Mouse (Mus musculus): ENCODE results near the gene Ephb1. TPM values are rescaled to one million over a fixed set of nuclear protein-coding genes. Genes with fewer than 3 reads are reported as not detected.

Gene Ephb1
- total RNA-seq, 1 experiment from 2014 or later, result 2.9 TPM

DNA sequence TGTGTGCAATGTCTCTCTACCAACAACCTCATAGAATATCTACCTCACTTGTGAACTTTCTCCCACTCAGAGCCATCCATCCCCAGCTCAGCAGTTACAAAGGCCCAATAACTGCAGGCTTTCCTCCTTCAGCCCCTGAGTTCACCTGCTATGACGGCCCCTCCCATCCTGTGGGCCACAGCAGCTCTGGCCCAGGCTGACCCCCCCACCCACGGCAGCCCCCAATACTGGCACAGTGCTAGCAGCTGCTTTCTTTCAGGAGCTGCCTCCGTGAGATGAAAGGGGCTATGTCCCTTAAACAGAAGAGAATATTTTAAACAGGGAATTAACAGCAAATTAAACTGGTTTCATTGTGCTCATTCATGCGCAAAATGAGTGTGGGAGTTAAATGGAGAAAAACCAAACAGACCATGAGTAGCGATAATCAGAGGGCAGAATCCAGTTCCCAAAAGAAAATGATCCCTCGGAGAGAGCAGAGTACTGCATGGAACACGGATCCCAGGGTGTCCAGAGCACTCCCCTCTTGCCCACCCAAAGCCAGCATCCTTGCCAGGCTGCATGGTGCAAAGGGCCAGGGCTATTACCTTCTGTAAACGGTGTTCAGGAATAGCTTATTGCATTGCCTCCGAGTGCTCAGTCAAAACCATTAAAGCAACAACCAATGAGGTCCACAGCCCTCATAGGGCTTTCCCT lies 105.2 kb downstream of the Ephb1 start:
- DNase-seq, result no peak

- DNase-seq, result no peak
Measured at GRCm38 (mm10) chr9:102245551-102245950, 108.9 kb downstream of the Ephb1 start.

GRCm38 (mm10) chr9:102243296-102243695 lies 111.2 kb downstream of the Ephb1 start:
- no peak for DNase-seq

GRCm38 (mm10) chr9:102241546-102241945 lies 112.9 kb downstream of the Ephb1 start:
- no peak for DNase-seq

- DNase-seq, result no peak
Measured at GRCm38 (mm10) chr9:102240215-102240614, 114.3 kb downstream of the Ephb1 start.

DNA sequence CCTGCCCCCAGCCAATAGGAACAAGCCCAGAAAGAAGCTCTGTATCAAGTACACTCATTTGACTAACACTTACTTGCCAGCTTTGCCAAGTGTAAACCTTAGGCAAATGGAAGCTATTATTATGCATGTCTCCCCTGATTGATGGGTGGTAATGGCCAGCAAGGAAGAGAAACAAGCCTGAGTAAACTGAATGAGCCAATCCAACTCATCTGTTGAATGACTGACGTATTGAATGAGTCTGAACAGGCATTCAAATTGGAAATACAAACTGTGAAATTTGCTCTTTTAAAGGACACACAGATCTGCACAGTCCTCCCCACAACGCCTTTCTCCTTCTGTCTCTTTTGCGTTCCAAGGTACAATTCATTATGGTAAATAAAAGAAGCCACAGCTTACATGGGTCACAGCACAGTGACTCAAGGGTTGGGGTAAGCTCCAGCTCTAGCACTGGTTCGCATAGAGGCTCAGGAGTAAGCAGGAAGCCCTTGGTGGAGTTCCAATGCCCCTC lies 119.0 kb downstream of the Ephb1 start:
- no peak for DNase-seq

DNA sequence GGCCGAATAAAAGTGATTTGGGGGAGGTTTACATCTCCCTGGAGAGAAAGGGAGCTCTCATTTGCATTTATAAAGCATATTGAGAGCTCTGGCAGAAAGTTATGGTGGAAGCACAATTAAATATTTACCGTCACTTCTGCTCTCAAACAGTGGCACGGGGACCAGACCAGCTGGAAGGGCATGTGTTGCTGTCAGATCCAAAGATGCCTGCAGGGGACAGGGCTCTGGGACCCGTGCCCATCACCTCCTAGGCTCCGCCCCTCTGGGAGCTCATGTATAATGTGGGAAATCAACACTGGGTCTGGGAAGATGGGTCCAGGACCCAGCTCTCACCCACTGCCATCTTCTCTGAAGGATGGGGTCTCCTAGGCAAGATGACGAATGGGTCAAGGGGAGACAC lies 123.2 kb downstream of the Ephb1 start:
- DNase-seq, result no peak

GRCm38 (mm10) chr9:102216746-102217566 lies 137.5 kb downstream of the Ephb1 start:
- DNase-seq, result peak; percentile 11

DNA sequence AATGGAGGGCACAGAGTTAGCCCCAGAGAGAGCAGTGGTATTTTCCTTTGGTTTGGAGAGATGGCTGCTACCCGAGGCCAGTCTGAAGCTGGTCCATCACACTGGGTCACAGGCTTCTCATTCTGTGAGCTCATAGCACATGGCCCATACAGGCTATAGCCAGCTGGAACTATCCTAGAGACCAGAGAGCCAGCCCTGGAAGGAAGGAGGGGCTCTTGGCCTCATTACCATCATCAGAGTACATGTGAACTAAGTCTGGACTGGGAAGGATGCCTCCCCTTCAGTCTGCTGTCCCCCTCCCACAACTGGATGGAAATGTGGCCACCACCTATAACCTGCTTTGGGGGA lies 142.5 kb downstream of the Ephb1 start:
- DNase-seq, result no peak

GRCm38 (mm10) chr9:102211296-102212035 lies 143.0 kb downstream of the Ephb1 start:
- no peak for DNase-seq

- DNase-seq, result no peak
Measured at GRCm38 (mm10) chr9:102205518-102205917, 149.0 kb downstream of the Ephb1 start.

- no peak for DNase-seq
Measured at GRCm38 (mm10) chr9:102201867-102202266, 152.6 kb downstream of the Ephb1 start.

- DNase-seq, result peak; percentile 40
Measured at GRCm38 (mm10) chr9:102196856-102197255, 157.6 kb downstream of the Ephb1 start.

DNA sequence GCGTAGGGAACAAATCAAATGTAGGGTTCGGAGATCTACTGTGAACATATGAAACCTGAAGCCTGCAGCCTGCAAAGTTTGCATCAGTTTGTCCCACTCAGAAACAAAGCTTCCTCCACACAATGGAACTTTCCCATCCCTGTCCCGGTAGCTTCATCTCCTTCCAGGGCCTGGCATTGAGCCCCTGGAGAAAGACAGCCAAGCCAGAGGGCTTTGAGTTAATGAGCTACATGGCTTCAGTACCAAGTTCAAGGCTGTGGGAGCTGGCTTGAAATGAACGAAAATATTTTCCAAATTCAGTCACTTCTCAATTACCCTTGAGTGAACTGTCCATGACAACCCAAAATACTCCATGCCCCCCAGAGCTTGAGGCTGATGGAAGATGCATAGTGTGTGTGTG lies 160.4 kb downstream of the Ephb1 start:
- DNase-seq, result peak; percentile 40

GRCm38 (mm10) chr9:102192724-102193685 lies 161.5 kb downstream of the Ephb1 start:
- no peak for DNase-seq

DNA sequence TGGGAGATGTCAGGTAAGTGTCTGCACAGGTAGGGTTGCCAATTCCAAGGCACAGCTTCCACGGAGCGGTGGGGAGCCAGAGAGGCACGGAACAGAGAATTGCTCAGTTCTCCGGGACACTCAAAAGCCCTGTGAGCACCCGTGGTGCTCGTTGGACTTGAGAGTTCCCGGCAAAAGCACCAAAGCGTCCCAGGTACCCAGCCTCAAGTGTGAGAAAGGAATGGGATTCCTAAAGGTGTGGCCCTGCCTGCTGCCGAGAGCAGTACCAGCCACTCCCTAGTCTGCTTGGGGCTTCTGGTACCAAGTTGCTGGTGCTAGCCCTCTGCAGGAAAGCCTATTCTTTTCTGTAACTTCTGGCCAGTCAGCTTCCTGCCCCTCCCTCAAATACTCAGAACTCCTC lies 164.4 kb downstream of the Ephb1 start:
- no peak for DNase-seq

- peak; percentile 86 for DNase-seq
Measured at GRCm38 (mm10) chr9:102189406-102189805, 165.1 kb downstream of the Ephb1 start.

- no peak for DNase-seq
Measured at GRCm38 (mm10) chr9:102183663-102184274, 170.7 kb downstream of the Ephb1 start.

DNA sequence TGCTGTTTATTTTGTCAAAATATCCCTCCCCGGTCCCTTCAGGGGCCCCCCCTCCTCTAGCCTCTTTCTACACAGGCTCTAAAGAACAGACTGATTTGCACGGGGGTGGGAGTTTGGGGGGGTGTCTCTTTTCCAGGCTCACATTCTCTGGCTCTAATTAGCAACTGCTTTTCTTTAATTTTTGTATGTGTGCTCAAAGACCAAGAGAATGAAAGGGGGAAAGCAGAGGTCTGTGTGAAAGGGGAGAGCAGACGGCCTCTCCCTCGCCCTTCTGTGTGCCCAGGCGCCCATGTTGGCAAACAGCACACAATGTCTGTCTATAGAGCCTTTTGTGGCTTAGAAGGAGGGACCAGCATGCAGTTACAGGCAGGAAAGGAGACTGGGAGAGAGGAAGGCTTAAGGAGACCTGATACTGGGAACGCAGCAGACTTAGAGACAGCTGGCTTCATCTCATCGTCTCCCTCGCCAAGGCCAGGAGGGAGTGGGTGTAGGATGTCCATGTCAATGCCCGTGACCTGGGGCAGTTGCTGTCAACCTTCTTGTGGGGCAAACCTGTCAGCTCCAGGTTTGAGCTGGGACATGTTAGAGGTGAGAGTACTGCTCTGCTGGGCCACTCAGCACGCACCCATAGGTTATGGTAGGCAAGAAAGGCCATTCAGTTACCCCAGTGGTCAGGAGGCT lies 172.5 kb downstream of the Ephb1 start:
- no peak for DNase-seq

DNA sequence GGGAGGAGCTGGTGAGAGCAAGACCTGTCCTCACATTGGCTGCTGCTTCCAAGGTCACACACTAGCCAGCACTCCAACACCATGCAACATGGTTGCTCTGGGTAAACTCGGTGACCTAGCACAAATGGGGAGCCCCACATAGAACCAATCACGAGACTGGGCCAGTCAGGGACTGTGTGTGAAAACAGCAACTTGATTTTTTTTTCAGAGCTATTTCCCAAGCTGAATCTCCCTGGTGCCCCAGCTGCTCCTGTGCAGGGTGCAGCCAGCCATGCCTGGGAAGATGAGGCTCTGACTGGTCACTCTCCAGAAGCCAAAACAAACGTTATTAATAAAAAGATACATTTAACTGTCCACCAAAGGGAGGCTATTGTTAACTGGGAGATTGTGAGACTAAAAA lies 173.2 kb downstream of the Ephb1 start:
- no peak for DNase-seq

DNA sequence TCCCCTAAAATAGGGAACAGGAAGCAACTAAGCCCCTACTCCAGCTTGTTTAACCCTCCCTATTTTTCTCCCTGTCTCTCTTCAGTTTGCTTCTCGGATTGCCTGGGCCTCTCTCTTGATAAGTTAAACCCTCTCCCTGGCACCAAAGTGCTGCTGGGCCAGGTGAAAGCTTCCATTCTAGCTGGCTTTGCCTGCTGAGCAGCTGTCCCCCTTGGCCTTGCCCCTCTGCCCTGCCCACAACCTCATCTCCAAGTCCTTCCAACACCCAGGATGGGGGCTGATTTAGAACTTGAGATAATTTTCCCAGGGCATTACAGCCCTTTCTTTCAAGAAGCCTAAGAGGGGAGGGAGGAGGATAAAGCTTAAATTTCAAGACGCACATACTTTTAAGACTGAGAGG lies 174.0 kb downstream of the Ephb1 start:
- no peak for DNase-seq

All from adrenal gland, postnatal 25 days (tissue).